Mouse (Mus musculus) E14TG2a.4 (cell line): ENCODE measurements at regions not wholly inside any gene's neighbourhood (a gene's known extent, or its start where the extent isn't known, plus 50 kb on each side); places are given as distances from the start of the nearest gene placed in this dataset.

Experiments used
- CTCF ChIP-seq: conservative IDR thresholded peaks from 2 replicates; pipeline ENCODE4 v1.5.1; 2014; ENCODE audit warnings: low read length
- NANOG ChIP-seq: IDR thresholded peaks from 2 replicates; pipeline ENCODE4 v1.6.1; 2014; ENCODE audit warnings: borderline replicate concordance, low read length, mixed read lengths
- POU5F1 ChIP-seq: IDR thresholded peaks from 2 replicates; pipeline ENCODE4 v1.6.1; 2014; ENCODE audit warnings: low read length, borderline replicate concordance

DNA sequence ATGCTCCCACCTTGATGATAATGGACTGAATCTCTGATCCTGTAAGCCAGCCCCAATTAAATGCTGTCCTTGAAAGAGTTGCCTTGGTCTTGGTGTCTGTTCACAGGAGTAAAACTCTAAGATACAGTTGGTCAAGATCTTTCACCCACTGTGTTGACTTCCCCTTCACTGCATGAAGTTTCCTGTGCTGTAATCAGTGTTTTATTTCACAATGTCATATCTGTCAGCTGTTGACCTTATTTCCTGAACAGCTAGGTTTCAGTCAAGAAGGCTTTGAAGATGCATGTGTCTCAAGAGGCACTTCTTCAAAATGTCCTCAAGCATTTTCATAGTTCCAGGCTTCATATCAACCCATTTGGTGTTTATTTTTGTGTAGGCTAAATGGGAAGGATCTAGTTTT lies 597.3 kb upstream of the Fam92a start:
- TF ChIP-seq CTCF, result no peak
- no peak for TF ChIP-seq NANOG
- TF ChIP-seq POU5F1, result no peak
